Mouse (Mus musculus): ENCODE measurements around the gene Gm17428.

GRCm38 (mm10) chr14:54994136-54994868, 17.6 kb downstream of the Gm17428 start, which contains the start of gene Myh7:
- TF ChIP-seq CTCF (IDR thresholded peaks at IDR 0.05; ENCODE audit: low read depth) (no peak), EP300 (optimal IDR thresholded peaks at IDR 0.05) (no peak)
